Mouse (Mus musculus): ENCODE measurements around the gene Lcorl.

- TF ChIP-seq CTCF (IDR thresholded peaks at IDR 0.05; ENCODE audit: low read depth) (no peak), EP300 (optimal IDR thresholded peaks at IDR 0.05) (no peak)
Observed at GRCm38 (mm10) chr5:45733751-45734150, 123.7 kb downstream of the Lcorl start.
